Mouse (Mus musculus) midbrain, embryonic 16.5 days (tissue): ENCODE data around the gene Tyms. TPM values are rescaled to one million over a fixed set of nuclear protein-coding genes. Genes with fewer than 3 reads are reported as not detected.
A peak's percentile ranks its signal among the peaks of the same experiment; 100 is the strongest.
"Not testable (repeated sequence)": the region's sequence is repeated elsewhere in the genome, so short reads cannot be mapped to it uniquely, and the experiment has no call there.

ENCODE experiments used
- ATAC-seq: fragments of 200-750 bp; cut with Nextera tagmentation; 2 replicates; pipeline ENCODE4 v1.8.0; 2017; ENCODE audit warnings: moderate TSS enrichment
- H3K27ac ChIP-seq: fragments of 300-500 bp; sonication (generic); 2 replicates; pipeline ENCODE4 v1.5.1; 2014; ENCODE audit warnings: mild to moderate bottlenecking, low read length, mixed read lengths
- H3K27me3 ChIP-seq: fragments of 300-500 bp; sonication (generic); 2 replicates; pipeline ENCODE4 v1.6.1; 2014; ENCODE audit warnings: low read depth, low read length, mixed read lengths; ENCODE audit not compliant: control insufficient read depth, insufficient read depth
- H3K36me3 ChIP-seq: fragments of 300-500 bp; sonication (generic); 2 replicates; pipeline ENCODE4 v1.6.1; 2014; ENCODE audit warnings: mild to moderate bottlenecking, low read length, moderate library complexity, mixed read lengths; ENCODE audit not compliant: control insufficient read depth, insufficient read depth
- H3K4me1 ChIP-seq: fragments of 300-500 bp; sonication (generic); 2 replicates; pipeline ENCODE4 v1.6.1; 2014; ENCODE audit warnings: mild to moderate bottlenecking, low read length, mixed read lengths; ENCODE audit not compliant: control insufficient read depth, insufficient read depth
- H3K4me2 ChIP-seq: fragments of 300-500 bp; sonication (generic); 2 replicates; pipeline ENCODE4 v1.6.1; 2014; ENCODE audit warnings: mild to moderate bottlenecking, low read length, mixed read lengths
- H3K4me3 ChIP-seq: fragments of 300-500 bp; sonication (generic); 2 replicates; pipeline ENCODE4 v1.5.1; 2014; ENCODE audit warnings: low read depth, mild to moderate bottlenecking, low read length, moderate library complexity, mixed read lengths
- H3K9ac ChIP-seq: fragments of 300-500 bp; sonication (generic); 2 replicates; pipeline ENCODE4 v1.6.1; 2014; ENCODE audit warnings: low read depth, low read length, mixed read lengths
- H3K9me3 ChIP-seq: fragments of 300-500 bp; sonication (generic); replicated peaks from 2 replicates; pipeline ENCODE4 v1.6.1; 2014; ENCODE audit warnings: mild to moderate bottlenecking, low read length, mixed read lengths; ENCODE audit not compliant: control insufficient read depth, poor library complexity, severe bottlenecking
- WGBS: fragments of 180-500 bp; shearing (Covaris S2); extraction: QIAGEN DNeasy Blood & Tissue Kit; methylation state at CpG from one replicate; pipeline ENCODE4 v1.1.7; 2014; 5-methylcytosine and 5-hydroxymethylcytosine counted together
- polyA plus RNA-seq: library from polyadenylated mRNA; unstranded; fragments of >200 nt; fragmentation: Nextera tagmentation; extraction: Ambion mirVana; gene quantifications from 2 replicates; pipeline ENCODE4 v1.2.1, GENCODE M21; 2015

The Tyms gene
- polyA plus RNA-seq, 1 experiment from 2014 or later = 33.3 TPM

DNA sequence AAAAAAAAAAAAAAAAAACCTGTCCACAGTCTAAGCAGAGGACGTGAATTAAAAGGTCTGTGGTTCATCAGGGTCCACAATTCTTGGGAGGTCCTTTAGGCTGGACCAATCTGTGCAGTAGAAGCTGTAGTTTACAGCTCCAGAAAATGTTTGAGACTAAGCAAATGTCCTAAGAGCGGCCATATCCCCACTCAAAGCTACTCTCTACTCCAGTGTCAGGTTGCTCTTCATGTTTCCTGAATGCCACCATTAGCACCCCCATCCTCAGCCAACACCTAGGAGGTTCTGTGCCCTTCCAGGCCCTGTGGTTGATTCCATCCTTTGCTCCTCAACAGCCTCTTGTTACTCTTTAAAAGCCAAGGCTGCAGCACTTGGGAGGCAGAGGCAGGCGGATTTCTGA lies 1.0 kb downstream of the Tyms start:
- peaks cover 4% of the 10 kb centered on the region; the same call in 1 of the 2 replicates for H3K4me1 ChIP-seq
- no peaks in the 10 kb centered on the region for H3K9me3 ChIP-seq
- 60% methylated on average over 3 of the region's 3 CpGs for WGBS
- peak overlapping the region; percentile 80 for H3K4me3 ChIP-seq
- peak; percentile 22; the same call in 1 of the 2 replicates for ATAC-seq
- H3K27me3 ChIP-seq = no peaks in the 10 kb centered on the region
- H3K36me3 ChIP-seq = 0 out of 2 replicates have a peak, but pooled peaks cover 3% of the 10 kb centered on the region
- H3K4me2 ChIP-seq = peak overlapping the region; percentile 94
- no peak overlapping the region for H3K9ac ChIP-seq
- no peak overlapping the region; the same call in 1 of the 2 replicates for H3K27ac ChIP-seq

DNA sequence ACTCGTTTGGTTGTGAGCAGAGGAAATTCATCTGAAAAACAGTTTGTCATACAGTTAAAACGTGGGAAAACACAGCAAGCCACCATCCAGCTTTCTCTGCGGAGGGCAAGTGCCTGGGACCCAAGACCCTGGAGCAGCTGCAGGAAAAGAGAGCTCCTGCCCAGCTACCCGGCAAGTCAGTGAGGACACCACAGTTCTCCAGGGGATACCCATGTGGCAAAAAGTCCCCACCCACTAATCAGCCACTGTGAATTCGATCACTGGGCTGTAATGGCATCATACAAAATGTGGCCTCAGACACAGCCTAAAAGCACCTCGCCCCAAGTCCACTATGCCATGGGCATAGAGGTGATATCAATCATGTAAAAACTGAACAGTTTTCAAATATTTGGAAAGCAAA lies 1.7 kb downstream of the Tyms start:
- Histone ChIP-seq H3K9ac (no peak overlapping the region), H3K36me3 (0 out of 2 replicates have a peak, but pooled peaks cover 3% of the 10 kb centered on the region), H3K27ac (no peak overlapping the region), H3K4me3 (no peak overlapping the region), H3K4me2 (no peak overlapping the region), H3K9me3 (no peaks in the 10 kb centered on the region), H3K4me1 (peaks cover 4% of the 10 kb centered on the region; the same call in 1 of the 2 replicates), H3K27me3 (no peaks in the 10 kb centered on the region)
- ATAC-seq = no peak
- 82% methylated on average over 6 of the region's 6 CpGs for WGBS

DNA sequence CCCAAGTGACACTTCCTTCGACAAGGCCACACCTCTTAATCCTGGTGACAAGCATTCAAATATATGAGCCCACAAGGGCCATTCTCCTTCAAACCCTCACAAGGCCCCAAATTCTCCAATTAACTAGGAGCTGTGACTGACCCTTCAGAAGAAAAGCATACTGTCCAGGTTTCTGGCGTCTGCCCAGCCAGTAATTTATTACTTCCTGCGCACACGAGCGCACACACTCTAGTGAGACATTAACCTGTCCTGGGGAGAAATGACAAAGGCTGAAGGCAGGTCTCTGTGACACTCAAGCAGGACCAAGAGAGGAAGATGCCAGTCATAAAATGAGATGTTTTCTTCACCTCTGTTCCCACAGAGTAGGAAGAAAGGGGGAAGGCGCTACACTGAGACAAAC lies 5.7 kb downstream of the Tyms start:
- 87% methylated on average over 6 of the region's 6 CpGs for WGBS
- no peaks in the 10 kb centered on the region for H3K27me3 ChIP-seq
- no peaks in the 10 kb centered on the region for H3K9me3 ChIP-seq
- 0 out of 2 replicates have a peak, but pooled peaks cover 3% of the 10 kb centered on the region for H3K36me3 ChIP-seq
- no peak overlapping the region for H3K9ac ChIP-seq
- H3K4me1 ChIP-seq = peaks cover 2% of the 10 kb centered on the region; the same call in 1 of the 2 replicates
- no peak for ATAC-seq
- H3K27ac ChIP-seq = no peak overlapping the region
- H3K4me2 ChIP-seq = no peak overlapping the region
- H3K4me3 ChIP-seq = no peak overlapping the region

DNA sequence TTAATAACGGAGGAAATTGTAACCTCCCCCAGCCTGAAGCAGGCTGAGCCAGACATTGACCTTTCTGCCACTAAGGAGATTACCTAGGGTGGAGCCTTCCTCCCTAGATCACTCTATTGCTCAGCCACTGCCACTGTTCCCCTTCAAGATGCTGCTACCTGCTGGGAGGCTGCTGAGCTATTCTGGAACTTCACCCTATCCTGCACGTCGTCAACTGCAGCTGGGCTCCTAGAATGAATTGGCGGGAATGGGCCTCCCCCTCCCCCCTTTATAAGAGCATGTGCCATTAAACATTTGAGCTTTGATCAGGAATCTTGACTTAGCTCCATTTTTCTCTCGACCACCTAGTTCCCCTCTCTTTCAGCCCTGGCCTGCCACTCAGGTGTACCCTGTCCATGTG lies 13.8 kb downstream of the Tyms start:
- H3K27ac ChIP-seq, H3K4me3 ChIP-seq, ATAC-seq, H3K9ac ChIP-seq, H3K9me3 ChIP-seq, H3K4me1 ChIP-seq, H3K36me3 ChIP-seq, H3K27me3 ChIP-seq, H3K4me2 ChIP-seq: not testable (repeated sequence)
- 51% methylated on average over 5 of the region's 5 CpGs for WGBS

DNA sequence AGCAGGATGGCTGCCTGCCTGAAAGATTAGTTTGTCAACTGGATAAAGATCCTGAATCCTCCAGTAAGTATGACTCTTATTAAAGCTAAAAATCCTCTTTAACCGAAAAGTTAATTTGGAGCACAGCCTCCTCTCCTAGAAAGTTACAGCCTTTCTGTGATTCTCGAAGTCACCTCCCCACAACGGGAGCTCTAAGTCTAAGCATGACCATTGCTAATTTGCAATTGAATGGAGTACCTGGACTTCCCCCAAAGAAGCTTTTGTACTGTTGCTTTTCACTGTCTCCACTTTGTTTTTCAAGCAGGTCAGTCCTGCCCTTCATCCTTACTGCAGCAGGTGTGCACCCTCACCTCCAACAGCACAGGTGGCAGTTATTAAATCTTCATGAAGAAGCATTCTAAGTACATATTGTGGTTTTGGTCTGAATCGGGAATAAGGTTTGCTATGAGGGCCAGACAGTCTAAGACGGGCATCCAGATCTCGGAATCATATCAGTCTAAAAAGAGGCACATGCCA lies 15.1 kb downstream of the Tyms start:
- Histone ChIP-seq H3K9me3 (no peaks in the 10 kb centered on the region), H3K27ac (no peak overlapping the region), H3K4me3 (no peak overlapping the region), H3K4me1 (no peaks in the 10 kb centered on the region), H3K4me2 (no peak overlapping the region), H3K9ac (no peak overlapping the region), H3K36me3 (peaks cover 7% of the 10 kb centered on the region; the same call in 1 of the 2 replicates), H3K27me3 (no peaks in the 10 kb centered on the region)
- WGBS = 46% methylated on average over 6 of the region's 6 CpGs
- ATAC-seq = no peak

DNA sequence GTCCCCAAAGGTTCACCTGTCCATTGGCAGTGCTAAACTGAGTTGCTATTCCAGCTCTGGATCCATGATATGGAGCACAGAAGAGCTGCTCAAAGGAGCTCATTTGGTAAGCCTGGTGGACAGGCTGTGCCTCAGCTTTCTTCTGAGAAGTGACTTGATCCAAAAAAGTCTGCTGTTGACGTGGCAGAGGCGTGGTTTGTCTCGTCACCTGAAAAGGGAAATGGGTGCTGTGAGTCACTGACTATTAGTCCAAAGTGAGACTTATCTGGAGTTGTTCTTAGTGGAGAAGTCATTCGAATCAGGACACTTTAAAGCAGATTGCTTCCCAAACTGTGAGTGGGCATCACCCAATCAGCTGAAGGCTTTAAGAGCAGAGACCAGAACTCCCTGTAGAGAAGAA lies 33.6 kb downstream of the Tyms start:
- H3K27ac ChIP-seq, H3K27me3 ChIP-seq, H3K4me3 ChIP-seq, H3K9ac ChIP-seq, H3K36me3 ChIP-seq, H3K4me1 ChIP-seq, H3K9me3 ChIP-seq, ATAC-seq, H3K4me2 ChIP-seq: not testable (repeated sequence)
- 91% methylated on average over 4 of the region's 4 CpGs for WGBS

DNA sequence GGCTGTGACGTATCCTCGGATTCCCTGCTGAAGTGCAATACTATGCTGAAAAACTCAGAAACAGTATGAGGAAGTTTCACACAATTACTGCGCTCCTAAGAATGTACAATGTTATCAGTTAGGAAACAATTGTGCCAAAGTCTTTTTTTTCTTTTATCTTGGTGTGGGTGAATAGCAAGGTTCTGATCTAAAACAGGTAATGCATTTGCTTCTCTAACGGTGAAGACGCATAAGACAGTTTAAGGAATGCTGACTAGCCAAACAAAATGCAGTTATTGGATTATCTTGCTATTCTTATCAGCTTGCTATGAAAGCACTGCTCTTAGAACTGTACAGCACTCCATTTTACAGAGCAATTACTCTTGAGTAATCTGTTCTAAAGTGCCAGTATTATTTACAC lies 34.1 kb downstream of the Tyms start:
- not testable (repeated sequence) for H3K4me2 ChIP-seq, H3K9ac ChIP-seq, H3K4me1 ChIP-seq, H3K4me3 ChIP-seq, H3K36me3 ChIP-seq, ATAC-seq, H3K27me3 ChIP-seq, H3K9me3 ChIP-seq, H3K27ac ChIP-seq
- 92% methylated on average over 5 of the region's 5 CpGs for WGBS

DNA sequence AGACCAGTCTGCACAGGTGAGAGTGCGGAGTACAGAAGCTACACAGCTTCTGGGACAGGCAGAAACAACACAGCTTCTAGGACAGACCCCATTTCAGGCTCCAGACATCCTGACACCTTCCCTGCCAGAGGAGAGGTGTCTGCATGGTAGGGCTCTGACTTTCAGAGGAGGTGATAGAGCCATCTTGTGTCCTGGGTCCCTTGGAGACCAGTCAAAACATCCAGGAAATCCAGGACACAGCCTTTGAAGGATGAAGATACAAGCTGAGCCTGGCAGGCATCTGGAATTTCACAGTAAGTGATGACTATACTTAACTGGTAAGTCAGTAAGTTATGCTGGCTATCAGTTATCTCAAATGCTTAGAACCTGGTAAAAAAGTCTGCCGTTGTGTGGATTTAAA lies 36.3 kb downstream of the Tyms start:
- not testable (repeated sequence) for H3K9ac ChIP-seq, H3K27ac ChIP-seq, ATAC-seq, H3K9me3 ChIP-seq, H3K27me3 ChIP-seq, H3K4me1 ChIP-seq, H3K4me3 ChIP-seq, H3K4me2 ChIP-seq, H3K36me3 ChIP-seq
- WGBS = 96% methylated on average over 2 of the region's 2 CpGs

DNA sequence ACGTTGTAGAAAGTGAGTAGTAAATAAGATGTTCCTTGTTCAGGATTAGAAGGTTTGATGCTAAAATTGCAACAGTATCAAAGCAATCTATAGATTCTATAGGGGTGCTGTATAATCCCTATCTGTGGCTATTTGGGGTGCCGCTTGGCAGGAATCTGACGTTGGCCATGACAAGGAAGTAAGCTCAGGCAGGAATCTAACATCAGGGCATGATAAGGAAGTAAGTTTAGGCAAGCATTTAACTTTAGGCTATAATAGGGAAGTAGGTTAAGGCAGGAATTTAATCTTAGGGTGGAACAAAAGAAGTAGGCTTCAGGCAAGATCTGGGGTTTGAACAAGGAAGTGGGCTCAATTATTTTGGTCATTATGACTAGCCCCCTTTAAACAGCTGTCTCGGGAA lies 37.6 kb downstream of the Tyms start:
- ATAC-seq, H3K36me3 ChIP-seq, H3K9ac ChIP-seq, H3K4me1 ChIP-seq, H3K4me3 ChIP-seq, H3K4me2 ChIP-seq, H3K9me3 ChIP-seq, H3K27ac ChIP-seq, H3K27me3 ChIP-seq: not testable (repeated sequence)
- 89% methylated on average over 4 of the region's 4 CpGs for WGBS
